Mouse (Mus musculus) left cerebral cortex, adult 2 months (tissue): ENCODE results near the gene Nt5c3. TPM values are rescaled to one million over a fixed set of nuclear protein-coding genes. Genes with fewer than 3 reads are reported as not detected.
A peak's percentile ranks its signal among the peaks of the same experiment; 100 is the strongest.

Experiments
- DNase-seq, 2 experiments: peaks; one replicate each; pipeline ENCODE4 v3.0.0; 2021 to 2022; ENCODE audit warnings: low spot score in 2 of 2, mixed read lengths in 1 of 2; ENCODE audit errors: extremely low spot score in 1 of 2
- H3K27ac ChIP-seq: fragments of 200-600 bp; 2 replicates; pipeline ENCODE4 v1.8.1; 2022
- H3K4me3 ChIP-seq: fragments of 200-600 bp; 2 replicates; pipeline ENCODE4 v1.8.1; 2022
- CTCF ChIP-seq: fragments of 200-600 bp; IDR thresholded peaks from 2 replicates; pipeline ENCODE4 v1.8.1; 2022; ENCODE audit warnings: antibody characterized with exemption, mild to moderate bottlenecking, moderate library complexity
- intact Hi-C: fragments of 180-260 bp; cut with DNase I; formaldehyde crosslinking; loops from one replicate; pipeline ENCODE4 v1.15.1; 2025
- total RNA-seq, 2 experiments: library from RNA; stranded (reverse); gene quantifications; 2 replicates each; pipeline ENCODE4 v1.2.3; 2021

Nt5c3 gene
- total RNA-seq, 2 experiments from 2014 or later = 56.1 to 56.6 TPM

DNA sequence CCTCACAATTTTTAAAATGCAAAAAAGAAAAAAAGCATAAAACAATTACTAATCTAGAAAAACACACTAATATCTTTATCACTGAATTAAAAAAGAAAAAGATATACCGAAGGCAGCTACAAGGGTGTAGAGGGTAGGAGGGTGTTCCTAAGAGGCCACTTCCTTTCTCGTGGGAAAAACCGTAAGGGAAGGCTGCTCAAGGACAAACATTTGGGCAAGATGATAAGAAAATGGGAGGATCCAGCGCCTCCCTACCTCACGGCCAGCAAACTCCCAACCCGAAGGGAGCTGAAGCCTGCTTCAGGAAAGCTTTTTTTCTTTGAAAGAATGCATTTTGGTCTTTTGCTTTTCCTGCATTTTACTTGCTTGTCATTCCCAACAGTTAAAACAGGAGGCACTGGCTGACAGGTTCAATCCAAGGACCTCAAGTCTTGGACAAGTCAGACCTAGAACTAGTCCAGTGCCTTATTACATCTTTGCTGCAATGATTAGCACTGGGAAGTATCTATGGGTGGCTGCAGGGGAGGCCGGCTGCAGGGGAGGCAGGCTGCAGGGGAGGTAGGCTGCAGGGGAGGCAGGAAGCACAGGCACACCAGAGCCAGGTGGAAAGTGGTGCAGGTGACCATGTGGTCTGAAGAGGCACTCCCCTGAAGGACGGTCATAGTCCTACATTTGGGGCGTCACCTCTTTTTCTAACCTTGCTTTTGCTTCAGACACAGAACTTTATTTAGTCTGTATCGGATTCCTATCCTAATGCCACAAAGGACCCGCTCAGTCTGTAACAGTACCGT, 6.0 kb downstream of the Nt5c3 start:
- no peak for DNase-seq
- no peak overlapping the region for H3K4me3 ChIP-seq
- TF ChIP-seq CTCF = no peak
- no peak overlapping the region for H3K27ac ChIP-seq
- intact Hi-C loops = no loop called here

DNA sequence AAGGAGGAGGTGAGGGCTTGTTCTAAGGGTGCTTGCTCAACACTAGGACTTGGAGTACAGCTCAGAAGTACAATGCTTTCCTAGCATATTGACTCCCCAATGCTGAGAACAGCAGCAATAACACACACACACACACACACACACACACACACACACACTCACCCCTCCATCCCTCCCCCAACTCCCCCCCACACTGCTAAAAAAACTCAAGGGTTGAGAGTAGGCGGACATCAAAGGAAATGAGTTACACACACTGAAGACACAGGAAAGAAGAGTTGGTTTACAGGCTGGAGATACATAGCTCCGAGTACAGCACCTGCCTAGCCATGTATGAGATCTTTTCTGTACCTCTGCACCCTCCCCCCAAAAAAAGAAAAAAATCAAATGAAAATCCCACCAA, 7.5 kb downstream of the Nt5c3 start:
- DNase-seq = no peak
- H3K4me3 ChIP-seq = no peak overlapping the region
- intact Hi-C loops = no loop called here
- no peak overlapping the region for H3K27ac ChIP-seq
- TF ChIP-seq CTCF = no peak

GRCm38 (mm10) chr6:56913092-56913858, 10.5 kb downstream of the Nt5c3 start:
- Histone ChIP-seq H3K27ac (peak overlapping the region; percentile 69), H3K4me3 (no peak overlapping the region)
- DNase-seq = no peak
- no peak for TF ChIP-seq CTCF
- intact Hi-C loops = no loop called here

GRCm38 (mm10) chr6:56910910-56911309, 12.8 kb downstream of the Nt5c3 start:
- DNase-seq = no peak
- intact Hi-C loops = no loop called here
- H3K4me3 ChIP-seq = no peak overlapping the region
- TF ChIP-seq CTCF = no peak
- H3K27ac ChIP-seq = no peak overlapping the region

GRCm38 (mm10) chr6:56908912-56909311, 14.8 kb downstream of the Nt5c3 start:
- no peak overlapping the region for H3K27ac ChIP-seq
- H3K4me3 ChIP-seq = no peak overlapping the region
- peak; percentile 65 to 73 for DNase-seq
- intact Hi-C loops = loop anchor here (2.0 kb wide), 1 partner anchor 100 kb away; no protein-coding TSS in a partner anchor
- TF ChIP-seq CTCF = peak; percentile 83

DNA sequence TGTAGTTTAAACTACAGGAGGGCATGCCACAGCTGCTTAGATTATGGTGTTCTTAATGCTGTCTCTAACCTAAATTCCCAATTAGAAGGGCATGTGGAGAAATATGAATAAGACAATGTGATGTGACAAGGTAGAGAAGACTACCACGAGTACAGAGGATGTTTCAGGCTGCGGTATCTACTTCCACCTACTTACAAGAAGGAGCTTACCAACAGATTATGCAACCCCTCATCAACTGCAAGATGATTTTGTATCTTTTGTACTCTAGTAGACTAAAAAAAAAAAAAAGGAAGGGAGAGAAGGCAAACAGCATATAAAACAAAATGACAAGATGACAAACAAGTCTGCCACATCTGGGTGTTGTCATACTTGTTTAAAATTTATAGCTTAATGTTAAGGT, 15.3 kb downstream of the Nt5c3 start:
- no peak for TF ChIP-seq CTCF
- DNase-seq = no peak
- peak overlapping the region; percentile 12; the same call in 1 of the 2 replicates for H3K27ac ChIP-seq
- intact Hi-C loops = loop anchor here (2.0 kb wide), 1 partner anchor 100 kb away; no protein-coding TSS in a partner anchor
- no peak overlapping the region for H3K4me3 ChIP-seq

- no peak for TF ChIP-seq CTCF
- DNase-seq = no peak
- intact Hi-C loops = loop anchor here (2.0 kb wide), 1 partner anchor 99 kb away; no protein-coding TSS in a partner anchor
Observed at GRCm38 (mm10) chr6:56907973-56908372, 15.8 kb downstream of the Nt5c3 start.

GRCm38 (mm10) chr6:56906121-56906846, 17.4 kb downstream of the Nt5c3 start:
- DNase-seq = no peak
- H3K27ac ChIP-seq = no peak overlapping the region
- no peak overlapping the region for H3K4me3 ChIP-seq
- intact Hi-C loops = no loop called here
- no peak for TF ChIP-seq CTCF

More at GRCm38 (mm10) chr6:56907973-56908372, 15.8 kb downstream of the Nt5c3 start:
- Histone ChIP-seq H3K27ac (peak overlapping the region; percentile 12; the same call in 1 of the 2 replicates), H3K4me3 (no peak overlapping the region)

GRCm38 (mm10) chr6:56905486-56905885, 18.2 kb downstream of the Nt5c3 start:
- Histone ChIP-seq H3K27ac (no peak overlapping the region), H3K4me3 (no peak overlapping the region)
- no peak for TF ChIP-seq CTCF
- intact Hi-C loops = no loop called here
- no peak for DNase-seq

DNA sequence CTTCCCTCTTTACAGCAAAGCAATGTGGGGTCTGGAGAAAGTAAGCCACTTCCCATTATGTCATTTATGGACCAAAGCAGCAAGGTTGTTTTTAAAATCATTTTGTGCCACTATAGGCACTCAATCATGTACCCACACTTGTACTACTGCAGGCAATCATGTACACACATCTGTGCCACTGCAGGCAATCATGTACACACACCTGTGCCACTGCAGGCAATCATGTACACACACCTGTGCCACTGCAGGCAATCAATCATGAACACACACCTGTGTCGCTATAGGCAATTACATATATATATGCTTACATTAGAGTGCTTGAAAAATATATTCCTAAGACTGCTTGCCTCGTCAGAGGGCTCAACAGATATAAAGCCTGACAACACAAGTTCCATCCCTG, 18.8 kb downstream of the Nt5c3 start:
- no peak for DNase-seq
- Histone ChIP-seq H3K4me3 (no peak overlapping the region), H3K27ac (peak overlapping the region; percentile 60; the same call in 1 of the 2 replicates)
- no peak for TF ChIP-seq CTCF
- intact Hi-C loops = no loop called here

GRCm38 (mm10) chr6:56904330-56904729, 19.4 kb downstream of the Nt5c3 start:
- no peak for TF ChIP-seq CTCF
- H3K4me3 ChIP-seq = no peak overlapping the region
- intact Hi-C loops = no loop called here
- peak overlapping the region; percentile 60; the same call in 1 of the 2 replicates for H3K27ac ChIP-seq
- DNase-seq = no peak

- no peak overlapping the region for H3K4me3 ChIP-seq
- no peak for TF ChIP-seq CTCF
- no peak for DNase-seq
- intact Hi-C loops = no loop called here
- peak overlapping the region; percentile 15; the same call in 1 of the 2 replicates for H3K27ac ChIP-seq
Observed at GRCm38 (mm10) chr6:56903831-56904230, 19.9 kb downstream of the Nt5c3 start.
